ENCODE assay signal across 8 mouse cellular contexts in the genomic region with DNA sequence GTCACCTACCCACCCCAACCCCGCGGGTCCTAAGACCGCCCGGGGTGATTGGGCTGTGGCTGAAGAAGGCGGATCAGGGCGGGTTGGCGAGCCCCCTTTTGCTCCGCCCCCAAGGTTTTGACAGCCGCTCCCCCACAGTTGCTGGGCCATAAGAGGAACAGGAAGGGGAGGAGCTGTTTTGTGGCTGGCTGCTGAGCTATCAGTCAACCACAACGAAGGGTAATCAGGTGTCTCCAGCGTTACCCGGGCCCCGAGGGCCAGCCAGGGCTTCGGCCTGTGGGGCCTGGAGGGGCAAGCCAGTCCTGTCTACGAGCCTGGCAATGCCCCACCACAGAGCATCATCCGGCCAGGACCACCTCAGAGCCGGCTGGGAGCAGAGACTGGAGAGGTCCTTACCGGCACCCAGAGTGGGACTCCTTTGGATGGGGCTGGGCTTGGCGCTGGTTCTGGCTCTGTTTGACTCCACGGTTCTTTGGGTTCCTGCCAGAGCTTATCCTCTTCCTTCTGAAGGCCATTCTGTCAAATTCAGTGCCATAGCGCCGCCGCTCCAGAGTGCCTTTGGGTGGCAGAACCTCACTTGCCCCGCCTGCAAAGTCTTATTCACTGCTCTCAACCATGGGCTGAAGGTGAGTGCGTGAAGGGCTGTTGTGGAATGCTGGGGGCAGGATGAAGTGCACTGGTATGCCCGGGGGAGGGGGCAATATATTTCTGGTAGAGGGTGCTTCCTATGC. TPM values are rescaled to one million over a fixed set of nuclear protein-coding genes. Genes with fewer than 3 reads are reported as not detected.
DNase-seq lines count a peak whose midpoint lies in the region; ATAC-seq and TF ChIP-seq lines count a peak whose summit lies in the region.

Smpd1 (plus strand) TSS at position 149 of the 731 bp plus-strand sequence.

- CTCF ChIA-PET in Patski (lab: Charles Lee), result interaction anchor here (1.8 kb wide), 1 partner anchor 96 kb away, joined by 4 read pairs; the partner anchor contains the start of gene Dnhd1

- peak within 1 kb of the TSS; percentile 67 for H3K4me3 ChIP-seq in hindbrain, embryonic 14.5 days (replicated peaks; ENCODE audit: low read length)

- H3K4me2 ChIP-seq in hindbrain, embryonic 14.5 days (replicated peaks), result peak within 1 kb of the TSS; percentile 80

- in situ Hi-C loops in Patski (cut with MboI; ENCODE audit: low pct_unique_long_range_greater_than_20kb), result loop anchor here (5.0 to 10.0 kb wide), 2 partner anchors 88 to 180 kb away; partner anchors contain the start of genes Arfip2, Gm45799, Ilk and Rrp8

- no peak for DNase-seq in Patski (ENCODE audit: low read depth, low spot score)
- peak; percentile 92 to 93 for DNase-seq in cerebellum, postnatal 14 days
- DNase-seq in frontal cortex, postnatal 25 days (ENCODE audit: low spot score in 2 of 2), result peak; percentile 71 to 86
- DNase-seq in hindbrain, embryonic 14.5 days (ENCODE audit: low spot score), result peak; percentile 86
- peak; percentile 91 for DNase-seq in left cerebral cortex, adult 11 months (ENCODE audit: low spot score)
- peak; percentile 91 to 94 for DNase-seq in lung, postnatal 4 days
- peak; percentile 92 for DNase-seq in retina, postnatal 7 days (ENCODE audit: low read depth, low spot score)
- DNase-seq in urinary bladder, adult 2 months (ENCODE audit: low spot score), result peak; percentile 72

- ATAC-seq in Patski, result peak; percentile 94
- ATAC-seq in hindbrain, embryonic 14.5 days (ENCODE audit: low FRiP score), result peak; percentile 93

- no peak for TF ChIP-seq CTCF in Patski (IDR thresholded peaks at IDR 0.05)

- H3K27me3 ChIP-seq in Patski, result no peaks in the 10 kb centered on the region
- no peaks in the 10 kb centered on the region for H3K27me3 ChIP-seq in hindbrain, embryonic 14.5 days (ENCODE audit: control insufficient read depth, insufficient read depth, low read length)

- H3K9ac ChIP-seq in hindbrain, embryonic 14.5 days, result peak within 1 kb of the TSS; percentile 82

- no peaks in the 10 kb centered on the region for H3K9me3 ChIP-seq in hindbrain, embryonic 14.5 days (ENCODE audit: control insufficient read depth, low read length)

- WGBS in hindbrain, embryonic 14.5 days, result 3% methylated on average over 26 of the region's 26 CpGs

- POLR2A ChIA-PET in Patski (lab: Charles Lee), result interaction anchor here (0.6 to 1.5 kb wide), 7 partner anchors 9 to 86 kb away, joined by 3 to 9 read pairs (median 4); partner anchors contain the start of genes Arfip2 and Gm45799

- peaks cover 26% of the 10 kb centered on the region for H3K36me3 ChIP-seq in hindbrain, embryonic 14.5 days (replicated peaks; ENCODE audit: control insufficient read depth, insufficient read depth)

- H3K27ac ChIP-seq in hindbrain, embryonic 14.5 days, result peak within 1 kb of the TSS; percentile 81

- peaks cover 15% of the 10 kb centered on the region for H3K4me1 ChIP-seq in hindbrain, embryonic 14.5 days (replicated peaks; ENCODE audit: control insufficient read depth, insufficient read depth, low read length)

RNA-seq across cellular contexts. Expression of gene Smpd1, which starts in this region (rescaled TPM):
- polyA plus RNA-seq in Patski (2021), result 103 TPM
- polyA plus RNA-seq in hindbrain, embryonic 14.5 days (2014; fragmentation: Nextera tagmentation; extraction: Ambion mirVana), result 95.9 and 106 TPM in 2 replicates
- polyA plus RNA-seq in urinary bladder, adult 2 months (2012; rRNA removed), result 31.3 and 38.4 TPM in 2 replicates
